Mouse (Mus musculus): Measurements from ENCODE around the gene Hs3st3a1. TPM values are rescaled to one million over a fixed set of nuclear protein-coding genes. Genes with fewer than 3 reads are reported as not detected.

Gene Hs3st3a1
- total and polyA plus RNA-seq, 3 experiments = 0.03 TPM; not detected in 2

GRCm38 (mm10) chr11:64543181-64543641 is 108.1 kb downstream of the Hs3st3a1 start:
- TF ChIP-seq ETS1 (IDR thresholded peaks at IDR 0.05; ENCODE audit: low read depth, low read length) (no peak), RCOR1 (IDR thresholded peaks at IDR 0.05; ENCODE audit: low read depth, low read length) (no peak), MXI1 (IDR thresholded peaks at IDR 0.05; ENCODE audit: low read depth, low read length) (no peak), MEF2A (IDR thresholded peaks at IDR 0.05; ENCODE audit: extremely low read depth, insufficient replicate concordance, low read depth, low read length, poor library complexity, severe bottlenecking) (no peak), ELF1 (IDR thresholded peaks at IDR 0.05; ENCODE audit: low read depth, low read length) (no peak), USF1 (IDR thresholded peaks at IDR 0.05; ENCODE audit: low read depth, low read length) (no peak), EP300 (IDR thresholded peaks at IDR 0.05; ENCODE audit: low read depth in 1 of 2, low read length in 2 of 2) (no peak), USF2 (IDR thresholded peaks at IDR 0.05; ENCODE audit: borderline replicate concordance in 1 of 2, insufficient read depth in 1 of 2, low read depth in 1 of 2, low read length in 2 of 2) (no peak), CHD1 (IDR thresholded peaks at IDR 0.05; ENCODE audit: low read depth, low read length) (no peak), ZMIZ1 (IDR thresholded peaks at IDR 0.05; ENCODE audit: low read depth, low read length) (no peak), POLR2AphosphoS2 (IDR thresholded peaks at IDR 0.05; ENCODE audit: low read length) (no peak), MAFK (IDR thresholded peaks at IDR 0.05; ENCODE audit: borderline replicate concordance, low read depth, low read length) (no peak), JUND (IDR thresholded peaks at IDR 0.05; ENCODE audit: low read depth, low read length) (no peak)

GRCm38 (mm10) chr11:64544236-64544635 is 109.1 kb downstream of the Hs3st3a1 start:
- Histone ChIP-seq H3K4me3 (ENCODE audit: control insufficient read depth in 1 of 2, insufficient read depth in 1 of 2, low read depth in 2 of 2, low read length in 2 of 2) (no peak overlapping the region), H3K79me2 (ENCODE audit: control insufficient read depth, insufficient read depth, low read length, poor library complexity) (no peaks in the 10 kb centered on the region), H3K27ac (ENCODE audit: control insufficient read depth, low read depth, low read length) (no peak overlapping the region), H3K9ac (ENCODE audit: control insufficient read depth, low read depth, low read length, poor library complexity, severe bottlenecking) (no peak overlapping the region), H3K36me3 (ENCODE audit: control insufficient read depth in 1 of 2, insufficient read depth in 2 of 2, low read length in 2 of 2) (no peaks in the 10 kb centered on the region), H3K4me1 (ENCODE audit: control insufficient read depth in 1 of 2, insufficient read depth in 2 of 2, low read length in 2 of 2) (no peaks in the 10 kb centered on the region), H3K9me3 (replicated peaks; ENCODE audit: insufficient read depth, low read length) (no peaks in the 10 kb centered on the region), H3K27me3 (ENCODE audit: control insufficient read depth in 1 of 2, insufficient read depth in 2 of 2, low read length in 2 of 2) (no peaks in the 10 kb centered on the region; a peak in 1 of 4 replicates)
- TF ChIP-seq GABPA (IDR thresholded peaks at IDR 0.05; ENCODE audit: low read depth, low read length) = no peak
- no peak for TF ChIP-seq E2F4 (IDR thresholded peaks at IDR 0.05; ENCODE audit: borderline replicate concordance, low read depth, low read length)
- TF ChIP-seq CHD2 (IDR thresholded peaks at IDR 0.05; ENCODE audit: low read length) = no peak
- no peak for DNase-seq (ENCODE audit: low read depth, low spot score)

More at GRCm38 (mm10) chr11:64543181-64543641, 108.1 kb downstream of the Hs3st3a1 start:
- Histone ChIP-seq H3K9ac (ENCODE audit: control insufficient read depth, low read depth, low read length, poor library complexity, severe bottlenecking) (no peak overlapping the region), H3K4me3 (ENCODE audit: control insufficient read depth in 1 of 2, insufficient read depth in 1 of 2, low read depth in 2 of 2, low read length in 2 of 2) (no peak overlapping the region), H3K36me3 (ENCODE audit: control insufficient read depth in 1 of 2, insufficient read depth in 2 of 2, low read length in 2 of 2) (no peaks in the 10 kb centered on the region), H3K27me3 (ENCODE audit: control insufficient read depth in 1 of 2, insufficient read depth in 2 of 2, low read length in 2 of 2) (no peaks in the 10 kb centered on the region; a peak in 1 of 4 replicates), H3K4me1 (ENCODE audit: control insufficient read depth in 1 of 2, insufficient read depth in 2 of 2, low read length in 2 of 2) (no peaks in the 10 kb centered on the region), H3K79me2 (ENCODE audit: control insufficient read depth, insufficient read depth, low read length, poor library complexity) (no peaks in the 10 kb centered on the region), H3K9me3 (replicated peaks; ENCODE audit: insufficient read depth, low read length) (no peaks in the 10 kb centered on the region), H3K27ac (ENCODE audit: control insufficient read depth, low read depth, low read length) (no peak overlapping the region)
- no peak for DNase-seq (ENCODE audit: low read depth, low spot score)

Measured in MEL (cell line).